Mouse (Mus musculus) stomach, postnatal 0 days (tissue): ENCODE measurements around the gene Otud7a.

Experiments
- CTCF ChIP-seq: IDR thresholded peaks from 2 replicates; pipeline ENCODE4 v1.5.1; 2016; ENCODE audit warnings: antibody characterized with exemption, low read depth, mild to moderate bottlenecking, moderate library complexity
- EP300 ChIP-seq: optimal IDR thresholded peaks from 2 replicates; pipeline ENCODE3; 2016; ENCODE audit warnings: antibody characterized with exemption

GRCm38 (mm10) chr7:63729605-63730004 is 285.1 kb downstream of the Otud7a start:
- TF ChIP-seq CTCF: no peak
- no peak for TF ChIP-seq EP300
